Mouse (Mus musculus) heart, embryonic 14.5 days (tissue): Measurements from ENCODE around the gene Adgrf1. TPM values are rescaled to one million over a fixed set of nuclear protein-coding genes. Genes with fewer than 3 reads are reported as not detected.
"Not testable (repeated sequence)": the region's sequence is repeated elsewhere in the genome, so short reads cannot be mapped to it uniquely, and the experiment has no call there.

ENCODE experiments used
- ATAC-seq: fragments of 200-750 bp; cut with Nextera tagmentation; 2 replicates; pipeline ENCODE4 v1.8.0; 2017; ENCODE audit warnings: low read depth, moderate TSS enrichment; ENCODE audit not compliant: insufficient number of reproducible peaks, insufficient read depth, low FRiP score
- H3K27ac ChIP-seq, 2 experiments: fragments of 200-500 bp in 1 of 2; fragments of 300-500 bp in 1 of 2; sonication (generic) in 1 of 2; replicated peaks in 1 of 2; 2 replicates each; pipeline ENCODE4 v1.5.1; 2012 to 2014; ENCODE audit warnings: low read depth in 2 of 2, low read length in 2 of 2, control low read depth in 1 of 2, mild to moderate bottlenecking in 1 of 2, mixed read lengths in 1 of 2; ENCODE audit not compliant: control insufficient read depth in 1 of 2, insufficient read depth in 1 of 2
- H3K27me3 ChIP-seq: fragments of 300-500 bp; sonication (generic); 2 replicates; pipeline ENCODE4 v1.6.1; 2014; ENCODE audit warnings: mild to moderate bottlenecking, low read length, control low read depth; ENCODE audit not compliant: control insufficient read depth, insufficient read depth
- H3K36me3 ChIP-seq: fragments of 300-500 bp; sonication (generic); 2 replicates; pipeline ENCODE4 v1.6.1; 2014; ENCODE audit warnings: mild to moderate bottlenecking, control low read depth, low read length, mixed read lengths; ENCODE audit not compliant: control insufficient read depth, insufficient read depth
- H3K4me1 ChIP-seq, 2 experiments: fragments of 200-500 bp in 1 of 2; fragments of 300-500 bp in 1 of 2; sonication (generic) in 1 of 2; 2 replicates each; pipeline ENCODE4 v1.6.1; 2012 to 2014; ENCODE audit warnings: low read length in 2 of 2, control low read depth in 1 of 2, mixed read lengths in 1 of 2; ENCODE audit not compliant: control insufficient read depth in 2 of 2, insufficient read depth in 2 of 2
- H3K4me2 ChIP-seq: fragments of 300-500 bp; sonication (generic); 2 replicates; pipeline ENCODE4 v1.6.1; 2014; ENCODE audit warnings: mild to moderate bottlenecking, low read length
- H3K4me3 ChIP-seq, 2 experiments: fragments of 200-500 bp in 1 of 2; fragments of 300-500 bp in 1 of 2; sonication (generic) in 1 of 2; 2 replicates each; pipeline ENCODE4 v1.5.1; 2012 to 2014; ENCODE audit warnings: low read length in 2 of 2, mild to moderate bottlenecking in 2 of 2, control low read depth in 1 of 2, low read depth in 1 of 2, moderate library complexity in 1 of 2; ENCODE audit not compliant: control insufficient read depth in 1 of 2, insufficient read depth in 1 of 2
- H3K9ac ChIP-seq: fragments of 300-500 bp; sonication (generic); 2 replicates; pipeline ENCODE4 v1.6.1; 2014; ENCODE audit warnings: mild to moderate bottlenecking, low read length
- H3K9me3 ChIP-seq: fragments of 300-500 bp; sonication (generic); 2 replicates; pipeline ENCODE4 v1.6.1; 2016; ENCODE audit warnings: low read length, control low read depth; ENCODE audit not compliant: control insufficient read depth
- WGBS: fragments of 180-500 bp; shearing (Covaris S2); extraction: QIAGEN DNeasy Blood & Tissue Kit; methylation state at CpG from one replicate; pipeline ENCODE4 v1.1.7; 2014; 5-methylcytosine and 5-hydroxymethylcytosine counted together
- polyA plus RNA-seq: library from polyadenylated mRNA; unstranded; fragments of >200 nt; fragmentation: Nextera tagmentation; extraction: Ambion mirVana; gene quantifications from 2 replicates; pipeline ENCODE4 v1.2.1, GENCODE M21; 2014

Adgrf1 gene
- polyA plus RNA-seq, 1 experiment from 2014 or later: not detected

DNA sequence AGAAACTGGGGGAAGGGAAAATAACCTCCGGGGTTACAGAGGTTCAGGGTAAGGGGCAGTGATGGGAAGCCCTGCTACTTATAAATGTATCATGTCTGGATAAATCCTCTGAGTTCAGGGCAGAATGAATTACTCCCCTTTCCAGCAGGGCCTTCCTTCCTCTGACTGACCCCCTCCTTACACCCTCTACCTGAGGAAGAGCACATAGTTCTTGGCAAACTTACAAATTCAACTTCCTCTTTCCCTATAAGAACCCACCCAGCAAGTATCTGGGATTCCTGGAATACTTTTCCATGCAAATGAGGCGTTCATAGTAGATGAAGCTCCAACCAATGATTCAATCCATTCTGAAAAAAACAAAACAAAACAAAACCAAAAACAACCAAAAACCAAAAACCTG is 67.5 kb downstream of the Adgrf1 start:
- Histone ChIP-seq H3K9ac (no peak overlapping the region), H3K36me3 (no peaks in the 10 kb centered on the region), H3K27me3 (no peaks in the 10 kb centered on the region), H3K4me1 (no peaks in the 10 kb centered on the region), H3K27ac (no peak overlapping the region), H3K4me2 (no peak overlapping the region), H3K9me3 (no peaks in the 10 kb centered on the region), H3K4me3 (no peak overlapping the region)
- 72% methylated on average over 2 of the region's 2 CpGs for WGBS
- ATAC-seq: no peak

DNA sequence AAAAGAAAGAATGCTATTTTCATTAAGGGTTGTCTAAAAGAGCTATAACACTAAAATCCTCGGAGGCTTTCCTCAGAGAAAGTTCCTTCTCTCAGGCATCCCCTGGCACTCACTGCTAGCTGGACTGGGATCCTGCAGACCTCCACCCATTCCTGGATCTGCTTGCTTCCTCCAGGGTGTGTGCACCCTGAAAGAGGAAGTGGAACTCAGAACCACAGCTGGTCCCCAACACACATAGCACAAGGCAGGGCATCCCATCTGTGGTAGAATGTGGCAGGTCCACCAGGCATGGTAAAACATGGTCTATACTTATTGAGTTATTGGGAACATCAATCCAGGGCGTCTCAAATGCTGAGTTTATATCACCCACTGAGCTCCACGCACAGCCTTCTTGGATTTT is 68.2 kb downstream of the Adgrf1 start:
- Histone ChIP-seq H3K9ac (no peak overlapping the region), H3K4me1 (no peaks in the 10 kb centered on the region), H3K4me2 (no peak overlapping the region), H3K27ac (no peak overlapping the region), H3K27me3 (no peaks in the 10 kb centered on the region), H3K36me3 (no peaks in the 10 kb centered on the region), H3K4me3 (no peak overlapping the region), H3K9me3 (no peaks in the 10 kb centered on the region)
- WGBS: 82% methylated on average over 3 of the region's 3 CpGs
- ATAC-seq: no peak

DNA sequence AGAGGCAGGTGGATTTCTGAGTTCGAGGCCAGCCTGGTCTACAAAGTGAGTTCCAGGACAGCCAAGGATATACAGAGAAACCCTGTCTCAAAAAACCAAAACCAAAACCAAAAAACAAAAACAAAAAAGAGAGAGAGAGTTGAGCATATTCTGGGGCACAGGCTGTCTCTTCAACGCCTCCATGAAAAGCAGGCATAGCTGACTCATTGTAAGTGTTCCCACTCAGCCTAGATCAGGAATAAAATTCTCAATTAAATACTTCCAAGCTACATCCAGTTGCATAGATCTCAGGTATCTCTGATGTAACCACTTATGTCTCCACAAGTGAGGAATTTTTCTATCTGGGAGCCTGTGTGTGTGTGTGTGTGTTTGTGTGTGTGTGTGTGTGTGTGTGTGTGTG is 76.4 kb downstream of the Adgrf1 start:
- not testable (repeated sequence) for H3K4me1 ChIP-seq, H3K9me3 ChIP-seq, H3K27me3 ChIP-seq, ATAC-seq, H3K4me2 ChIP-seq, H3K27ac ChIP-seq, H3K9ac ChIP-seq, H3K36me3 ChIP-seq, H3K4me3 ChIP-seq
- 94% methylated on average over 2 of the region's 2 CpGs for WGBS

DNA sequence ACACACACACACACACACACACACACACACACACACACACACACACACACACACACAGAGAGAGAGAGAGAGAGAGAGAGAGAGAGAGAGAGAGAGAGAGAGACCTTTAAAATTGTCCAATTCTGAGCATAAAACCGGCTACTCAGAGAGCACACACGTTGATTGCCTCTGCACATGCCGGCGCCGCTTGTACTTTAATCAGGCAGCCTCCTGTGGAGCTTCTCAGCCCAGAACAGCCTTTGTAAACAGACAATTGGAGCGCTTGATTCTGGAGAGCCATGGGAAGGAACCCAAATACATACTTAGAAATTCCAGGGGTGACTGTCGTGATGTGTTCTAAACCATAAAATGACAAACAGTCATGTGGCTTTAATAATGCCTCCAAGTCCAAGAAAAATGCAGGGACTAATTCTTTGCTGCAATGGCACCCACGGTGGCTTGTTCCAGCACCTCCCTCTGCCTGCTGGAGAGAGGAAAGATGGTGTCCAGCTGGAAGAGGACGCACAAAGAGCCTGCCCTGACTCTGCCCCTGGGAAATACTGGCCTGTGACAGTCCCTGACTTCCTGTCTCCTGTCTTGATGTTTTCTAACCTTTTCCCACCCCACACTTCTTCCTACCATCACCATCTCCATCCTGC is 87.9 kb downstream of the Adgrf1 start:
- no peak overlapping the region for H3K4me2 ChIP-seq
- no peaks in the 10 kb centered on the region for H3K36me3 ChIP-seq
- ATAC-seq: no peak
- H3K9ac ChIP-seq: no peak overlapping the region
- no peak overlapping the region for H3K4me3 ChIP-seq
- 0 out of 4 replicates have a peak overlapping the region, but pooled peaks of 1 of the 2 experiments have one; percentile 8 for H3K27ac ChIP-seq
- H3K9me3 ChIP-seq: no peaks in the 10 kb centered on the region
- H3K27me3 ChIP-seq: peaks cover 6% of the 10 kb centered on the region; the same call in 1 of the 2 replicates
- WGBS: 28% methylated on average over 9 of the region's 9 CpGs
- peaks cover 14 to 33% of the 10 kb centered on the region in 2 experiments for H3K4me1 ChIP-seq

DNA sequence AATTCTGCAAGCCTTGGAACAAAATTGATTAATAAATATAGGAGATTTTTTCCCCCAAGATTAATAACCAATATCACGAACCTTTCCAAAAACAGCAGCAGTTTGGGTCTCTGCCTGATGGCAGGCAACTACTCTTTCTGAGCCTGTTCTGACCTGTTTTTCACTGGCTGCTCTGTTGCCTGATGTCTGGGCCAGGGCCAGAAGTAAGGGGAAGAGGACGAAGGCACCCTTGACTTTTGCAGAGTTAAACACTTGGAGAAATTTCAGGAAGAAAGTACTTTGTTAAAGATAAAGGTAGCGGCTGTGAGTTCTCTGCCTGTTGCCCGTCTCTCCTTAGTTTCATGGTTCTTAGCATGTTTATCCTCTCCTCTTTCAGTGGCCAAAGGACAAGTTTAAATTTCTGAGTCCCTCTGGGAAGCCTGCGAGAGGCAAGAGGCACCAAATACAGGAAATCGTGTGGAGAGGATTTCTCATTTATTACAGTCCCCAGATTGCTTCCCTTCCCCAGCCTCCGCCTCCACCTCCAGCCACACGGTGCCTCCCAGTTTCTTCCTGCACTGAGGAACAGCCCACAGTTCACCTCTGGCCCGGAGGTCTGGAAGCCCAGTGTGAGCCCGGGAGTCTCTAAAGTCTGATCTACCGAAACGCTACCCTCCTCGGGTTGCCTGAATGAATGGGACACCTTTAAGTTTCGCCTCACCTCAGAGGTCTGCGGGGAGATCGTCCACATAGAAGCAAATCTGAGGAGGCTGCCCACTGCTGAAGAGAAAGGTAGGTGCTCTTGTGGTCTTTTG is 89.9 kb downstream of the Adgrf1 start, which contains the start of gene Adgrf5:
Gene Adgrf5 (plus strand): TSS at position 626 of the 794 bp plus-strand sequence.
- peak within 1 kb of the TSS; percentile 56 for H3K4me2 ChIP-seq
- no peak for ATAC-seq
- peak within 1 kb of the TSS; percentile 53 to 55 for H3K27ac ChIP-seq
- H3K4me3 ChIP-seq: peak within 1 kb of the TSS; percentile 39 to 46
- H3K9ac ChIP-seq: peak within 1 kb of the TSS; percentile 54
- 36% methylated on average over 16 of the region's 16 CpGs for WGBS
- H3K4me1 ChIP-seq: peaks cover 15 to 40% of the 10 kb centered on the region in 2 experiments
- H3K9me3 ChIP-seq: no peaks in the 10 kb centered on the region
- peaks cover 13% of the 10 kb centered on the region; the same call in 1 of the 2 replicates for H3K27me3 ChIP-seq
- no peaks in the 10 kb centered on the region for H3K36me3 ChIP-seq

DNA sequence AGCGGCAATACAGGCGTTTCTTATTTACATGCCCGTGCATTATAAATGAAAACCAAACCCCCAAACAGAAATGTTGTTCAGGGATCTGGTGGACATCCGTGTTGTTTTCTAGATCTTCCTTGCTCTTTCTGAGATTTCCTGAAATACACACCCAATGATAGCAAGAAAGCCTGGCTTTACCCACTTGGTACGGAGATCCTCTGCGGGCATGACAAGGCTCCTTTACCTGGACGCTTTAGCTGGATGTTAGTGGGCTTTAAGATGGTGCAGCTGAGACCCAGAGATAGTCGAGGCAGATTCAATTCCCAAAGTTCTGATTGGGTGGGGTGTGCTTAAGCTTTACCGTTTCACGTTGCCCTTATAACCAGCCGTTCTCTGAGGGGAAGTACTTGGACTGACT is 90.9 kb downstream of the Adgrf1 start:
- peak overlapping the region; percentile 56 for H3K4me2 ChIP-seq
- H3K4me3 ChIP-seq: peak overlapping the region; percentile 32 to 39
- H3K27me3 ChIP-seq: peaks cover 13% of the 10 kb centered on the region; the same call in 1 of the 2 replicates
- H3K9ac ChIP-seq: peak overlapping the region; percentile 54
- no peaks in the 10 kb centered on the region for H3K36me3 ChIP-seq
- 67% methylated on average over 11 of the region's 11 CpGs for WGBS
- H3K4me1 ChIP-seq: peaks cover 18 to 49% of the 10 kb centered on the region in 2 experiments
- H3K9me3 ChIP-seq: no peaks in the 10 kb centered on the region
- ATAC-seq: no peak
- H3K27ac ChIP-seq: peak overlapping the region; percentile 24 to 53; a peak in 2 of 4 replicates

DNA sequence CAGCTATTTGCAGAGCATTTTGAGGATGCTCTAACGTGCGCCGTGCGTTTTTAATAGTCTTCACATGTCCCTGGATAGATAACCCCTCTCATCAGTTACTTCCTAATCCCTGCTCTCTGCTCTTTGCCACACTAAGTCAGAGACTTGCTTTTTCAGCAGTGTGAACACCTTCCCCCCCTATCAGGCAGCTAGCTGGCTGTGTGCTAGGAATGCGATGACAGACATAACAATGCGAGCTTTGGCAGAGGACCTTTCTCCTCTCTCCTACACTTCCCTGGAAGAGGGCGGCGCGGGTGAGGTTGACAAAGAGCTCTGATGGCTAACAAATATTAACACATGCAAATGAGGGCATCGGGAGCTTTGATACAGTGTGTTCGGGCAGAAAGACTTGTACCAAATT is 92.2 kb downstream of the Adgrf1 start:
- peak overlapping the region; percentile 3 to 39; a peak in 3 of 4 replicates for H3K4me3 ChIP-seq
- WGBS: 4% methylated on average over 11 of the region's 11 CpGs
- H3K9me3 ChIP-seq: no peaks in the 10 kb centered on the region
- H3K27ac ChIP-seq: peak overlapping the region in 1 of 2 experiments; percentile 26; a peak in 1 of 4 replicates
- H3K36me3 ChIP-seq: no peaks in the 10 kb centered on the region
- peaks cover 20 to 56% of the 10 kb centered on the region in 2 experiments for H3K4me1 ChIP-seq
- peaks cover 13% of the 10 kb centered on the region; the same call in 1 of the 2 replicates for H3K27me3 ChIP-seq
- peak overlapping the region; percentile 56 for H3K4me2 ChIP-seq
- peak overlapping the region; percentile 62 for H3K9ac ChIP-seq
- ATAC-seq: peak; percentile 77; the same call in 1 of the 2 replicates
